Mouse (Mus musculus) bone marrow, adult 2 months (tissue): ENCODE measurements at regions not wholly inside any gene's neighbourhood (a gene's known extent, or its start where the extent isn't known, plus 50 kb on each side); places are given as distances from the start of the nearest gene placed in this dataset.

Source experiments
- H3K27ac ChIP-seq: fragments of 200-500 bp; 2 replicates; pipeline ENCODE4 v1.5.1; 2012; ENCODE audit warnings: low read depth, mild to moderate bottlenecking, control low read depth, inconsistent platforms, low read length; ENCODE audit not compliant: control insufficient read depth, poor library complexity, insufficient read depth
- H3K4me1 ChIP-seq: fragments of 200-500 bp; 2 replicates; pipeline ENCODE4 v1.6.1; 2011; ENCODE audit warnings: low read length; ENCODE audit not compliant: control insufficient read depth, insufficient read depth
- H3K4me3 ChIP-seq: fragments of 200-500 bp; replicated peaks from 2 replicates; pipeline ENCODE3; 2011; ENCODE audit warnings: mild to moderate bottlenecking, low read depth, low read length, control low read depth; ENCODE audit not compliant: control insufficient read depth
- CTCF ChIP-seq: fragments of 200-500 bp; IDR thresholded peaks from 2 replicates; pipeline ENCODE4 v1.5.1; 2011; ENCODE audit warnings: low read length, control low read depth; ENCODE audit not compliant: control insufficient read depth, insufficient read depth
- POLR2A ChIP-seq: fragments of 200-500 bp; IDR thresholded peaks from 2 replicates; pipeline ENCODE4 v1.6.1; 2011; ENCODE audit warnings: low read depth, mild to moderate bottlenecking, control low read depth, low read length, borderline replicate concordance; ENCODE audit not compliant: control insufficient read depth
- WGBS: fragments of 180-500 bp; shearing (Covaris S2); methylation state at CpG from one replicate; pipeline ENCODE4 v1.1.7; 2018; 5-methylcytosine and 5-hydroxymethylcytosine counted together

GRCm38 (mm10) chr13:39326176-39326575 is 365.5 kb upstream of the Slc35b3 start:
- Histone ChIP-seq H3K27ac (no peak overlapping the region), H3K4me3 (no peak overlapping the region), H3K4me1 (no peaks in the 10 kb centered on the region)
- WGBS = 58% methylated on average over 8 of the region's 8 CpGs
- no peak for TF ChIP-seq CTCF
- TF ChIP-seq POLR2A = no peak

- Histone ChIP-seq H3K27ac (no peak overlapping the region), H3K4me1 (no peaks in the 10 kb centered on the region), H3K4me3 (no peak overlapping the region)
- WGBS = 78% methylated on average over 3 of the region's 3 CpGs
- TF ChIP-seq CTCF (no peak), POLR2A (no peak)
Observed at GRCm38 (mm10) chr13:39321111-39321510, 360.4 kb upstream of the Slc35b3 start.

GRCm38 (mm10) chr13:39309758-39310157 is 349.1 kb upstream of the Slc35b3 start:
- TF ChIP-seq CTCF (no peak), POLR2A (no peak)
- no peak overlapping the region for H3K4me3 ChIP-seq
- no peaks in the 10 kb centered on the region for H3K4me1 ChIP-seq
- WGBS = 82% methylated on average over 5 of the region's 5 CpGs
- H3K27ac ChIP-seq = no peak overlapping the region

GRCm38 (mm10) chr13:39307845-39308244 is 347.2 kb upstream of the Slc35b3 start:
- no peak overlapping the region for H3K4me3 ChIP-seq
- TF ChIP-seq POLR2A (no peak), CTCF (no peak)
- no peak overlapping the region for H3K27ac ChIP-seq
- H3K4me1 ChIP-seq = no peaks in the 10 kb centered on the region
- WGBS = 87% methylated on average over 9 of the region's 9 CpGs

GRCm38 (mm10) chr13:39306851-39307250 is 346.2 kb upstream of the Slc35b3 start:
- WGBS = 53% methylated on average over 3 of the region's 3 CpGs
- no peak overlapping the region for H3K4me3 ChIP-seq
- TF ChIP-seq POLR2A (no peak), CTCF (no peak)

GRCm38 (mm10) chr13:39297129-39297528 is 336.5 kb upstream of the Slc35b3 start:
- WGBS = 79% methylated on average over 6 of the region's 6 CpGs
- H3K27ac ChIP-seq = no peak overlapping the region
- TF ChIP-seq POLR2A (no peak), CTCF (no peak)

More at GRCm38 (mm10) chr13:39306851-39307250, 346.2 kb upstream of the Slc35b3 start:
- H3K4me1 ChIP-seq = no peaks in the 10 kb centered on the region
- no peak overlapping the region for H3K27ac ChIP-seq

GRCm38 (mm10) chr13:39290216-39290960 is 329.7 kb upstream of the Slc35b3 start:
- 75% methylated on average over 5 of the region's 6 CpGs for WGBS
- no peaks in the 10 kb centered on the region for H3K4me1 ChIP-seq
- no peak overlapping the region for H3K27ac ChIP-seq
- TF ChIP-seq POLR2A (no peak), CTCF (no peak)
- H3K4me3 ChIP-seq = no peak overlapping the region

More at GRCm38 (mm10) chr13:39297129-39297528, 336.5 kb upstream of the Slc35b3 start:
- no peaks in the 10 kb centered on the region for H3K4me1 ChIP-seq
- no peak overlapping the region for H3K4me3 ChIP-seq

- 86% methylated on average over 2 of the region's 2 CpGs for WGBS
- Histone ChIP-seq H3K4me1 (no peaks in the 10 kb centered on the region), H3K27ac (no peak overlapping the region), H3K4me3 (no peak overlapping the region)
- no peak for TF ChIP-seq CTCF
- TF ChIP-seq POLR2A = no peak
Observed at GRCm38 (mm10) chr13:39282272-39282671, 321.6 kb upstream of the Slc35b3 start.

- TF ChIP-seq POLR2A (no peak), CTCF (no peak)
- Histone ChIP-seq H3K4me3 (no peak overlapping the region), H3K4me1 (no peaks in the 10 kb centered on the region), H3K27ac (no peak overlapping the region)
- WGBS = 75% methylated on average over 1 of the region's 1 CpGs
Observed at GRCm38 (mm10) chr13:39278101-39278500, 317.4 kb upstream of the Slc35b3 start.

GRCm38 (mm10) chr13:39266024-39266423 is 305.3 kb upstream of the Slc35b3 start:
- no peak overlapping the region for H3K27ac ChIP-seq
- H3K4me1 ChIP-seq = no peaks in the 10 kb centered on the region
- no peak overlapping the region for H3K4me3 ChIP-seq
- 79% methylated on average over 5 of the region's 5 CpGs for WGBS
- TF ChIP-seq CTCF = no peak
- no peak for TF ChIP-seq POLR2A
